Mouse (Mus musculus): Measurements from ENCODE around the gene Nek6. TPM values are rescaled to one million over a fixed set of nuclear protein-coding genes. Genes with fewer than 3 reads are reported as not detected.

Gene Nek6
- polyA plus RNA-seq (2016; fragmentation: Nextera tagmentation; extraction: Ambion mirVana) = 85.7 and 94.8 TPM in 2 replicates

- peak within 1 kb of the TSS; percentile 83 for H3K4me3 ChIP-seq
- H3K9me3 ChIP-seq (replicated peaks) = no peaks in the 10 kb centered on the region
- WGBS = under 1% methylated on average over 89 of the region's 90 CpGs
- peaks cover 32% of the 10 kb centered on the region for H3K4me1 ChIP-seq
- peak within 1 kb of the TSS; percentile 66; the same call in 1 of the 2 replicates for H3K27ac ChIP-seq
- H3K27me3 ChIP-seq = peaks cover 4% of the 10 kb centered on the region; the same call in 1 of the 2 replicates
- peak within 1 kb of the TSS; percentile 77 for H3K4me2 ChIP-seq (replicated peaks)
- peak; percentile 83 for ATAC-seq (ENCODE audit: low FRiP score)
- H3K9ac ChIP-seq = peak within 1 kb of the TSS; percentile 83
- H3K36me3 ChIP-seq = no peaks in the 10 kb centered on the region
Observed at GRCm38 (mm10) chr2:38511487-38512307, at the start of gene Nek6. Nek6 (plus strand) TSS chr2:38511643.

GRCm38 (mm10) chr2:38462323-38462722 is 49.1 kb upstream of the Nek6 start:
- no peak overlapping the region for H3K4me3 ChIP-seq
- ATAC-seq (ENCODE audit: low FRiP score) = no peak
- H3K27me3 ChIP-seq = no peaks in the 10 kb centered on the region
- no peaks in the 10 kb centered on the region for H3K36me3 ChIP-seq
- no peak overlapping the region for H3K4me2 ChIP-seq (replicated peaks)
- 84% methylated on average over 3 of the region's 3 CpGs for WGBS
- no peaks in the 10 kb centered on the region for H3K9me3 ChIP-seq (replicated peaks)
- no peaks in the 10 kb centered on the region; the same call in 1 of the 2 replicates for H3K4me1 ChIP-seq
- H3K9ac ChIP-seq = no peak overlapping the region
- H3K27ac ChIP-seq = no peak overlapping the region

GRCm38 (mm10) chr2:38468845-38469244 is 42.6 kb upstream of the Nek6 start:
- WGBS = 84% methylated on average over 4 of the region's 4 CpGs
- H3K9ac ChIP-seq = no peak overlapping the region
- H3K4me3 ChIP-seq = no peak overlapping the region
- H3K4me1 ChIP-seq = no peaks in the 10 kb centered on the region
- H3K9me3 ChIP-seq (replicated peaks) = no peaks in the 10 kb centered on the region
- no peak overlapping the region for H3K27ac ChIP-seq
- no peak overlapping the region for H3K4me2 ChIP-seq (replicated peaks)
- H3K27me3 ChIP-seq = no peaks in the 10 kb centered on the region
- no peaks in the 10 kb centered on the region for H3K36me3 ChIP-seq
- ATAC-seq (ENCODE audit: low FRiP score) = no peak

GRCm38 (mm10) chr2:38471745-38472144 is 39.7 kb upstream of the Nek6 start:
- Histone ChIP-seq H3K27me3 (no peaks in the 10 kb centered on the region), H3K4me2 (replicated peaks) (no peak overlapping the region), H3K9ac (no peak overlapping the region), H3K9me3 (replicated peaks) (no peaks in the 10 kb centered on the region), H3K4me3 (no peak overlapping the region), H3K36me3 (no peaks in the 10 kb centered on the region), H3K27ac (no peak overlapping the region), H3K4me1 (no peaks in the 10 kb centered on the region)
- WGBS = 85% methylated on average over 5 of the region's 5 CpGs
- ATAC-seq (ENCODE audit: low FRiP score) = no peak

GRCm38 (mm10) chr2:38472829-38473228 is 38.6 kb upstream of the Nek6 start:
- H3K9ac ChIP-seq = no peak overlapping the region

GRCm38 (mm10) chr2:38476871-38477496 is 34.5 kb upstream of the Nek6 start:
- H3K4me1 ChIP-seq = no peaks in the 10 kb centered on the region
- H3K27me3 ChIP-seq = no peaks in the 10 kb centered on the region
- no peak overlapping the region for H3K27ac ChIP-seq
- ATAC-seq (ENCODE audit: low FRiP score) = 0 out of 2 replicates have a peak, but pooled peaks have one; percentile 19
- 70% methylated on average over 9 of the region's 9 CpGs for WGBS
- no peaks in the 10 kb centered on the region for H3K36me3 ChIP-seq
- no peak overlapping the region for H3K9ac ChIP-seq
- H3K4me3 ChIP-seq = no peak overlapping the region
- H3K9me3 ChIP-seq (replicated peaks) = no peaks in the 10 kb centered on the region
- H3K4me2 ChIP-seq (replicated peaks) = no peak overlapping the region

More at GRCm38 (mm10) chr2:38472829-38473228, 38.6 kb upstream of the Nek6 start:
- H3K27ac ChIP-seq = no peak overlapping the region
- ATAC-seq (ENCODE audit: low FRiP score) = no peak
- no peak overlapping the region for H3K4me3 ChIP-seq
- H3K4me2 ChIP-seq (replicated peaks) = no peak overlapping the region
- H3K4me1 ChIP-seq = no peaks in the 10 kb centered on the region
- H3K36me3 ChIP-seq = no peaks in the 10 kb centered on the region
- no peaks in the 10 kb centered on the region for H3K9me3 ChIP-seq (replicated peaks)
- H3K27me3 ChIP-seq = no peaks in the 10 kb centered on the region

- no peak overlapping the region for H3K27ac ChIP-seq
- no peak overlapping the region for H3K4me3 ChIP-seq
- H3K4me2 ChIP-seq (replicated peaks) = no peak overlapping the region
- WGBS = 79% methylated on average over 9 of the region's 9 CpGs
- no peaks in the 10 kb centered on the region for H3K27me3 ChIP-seq
- no peaks in the 10 kb centered on the region for H3K9me3 ChIP-seq (replicated peaks)
- H3K9ac ChIP-seq = no peak overlapping the region
- no peaks in the 10 kb centered on the region for H3K36me3 ChIP-seq
- no peaks in the 10 kb centered on the region for H3K4me1 ChIP-seq
- 0 out of 2 replicates have a peak, but pooled peaks have one; percentile 48 for ATAC-seq (ENCODE audit: low FRiP score)
Observed at GRCm38 (mm10) chr2:38477497-38477873, 34.0 kb upstream of the Nek6 start.

GRCm38 (mm10) chr2:38478683-38479082 is 32.8 kb upstream of the Nek6 start:
- 93% methylated on average over 4 of the region's 4 CpGs for WGBS
- no peak for ATAC-seq (ENCODE audit: low FRiP score)

GRCm38 (mm10) chr2:38479541-38479940 is 31.9 kb upstream of the Nek6 start:
- 81% methylated on average over 3 of the region's 3 CpGs for WGBS
- Histone ChIP-seq H3K36me3 (no peaks in the 10 kb centered on the region), H3K9me3 (replicated peaks) (no peaks in the 10 kb centered on the region), H3K9ac (no peak overlapping the region), H3K4me1 (no peaks in the 10 kb centered on the region), H3K4me3 (no peak overlapping the region), H3K4me2 (replicated peaks) (no peak overlapping the region), H3K27me3 (no peaks in the 10 kb centered on the region), H3K27ac (no peak overlapping the region)
- ATAC-seq (ENCODE audit: low FRiP score) = no peak

More at GRCm38 (mm10) chr2:38478683-38479082, 32.8 kb upstream of the Nek6 start:
- H3K36me3 ChIP-seq = no peaks in the 10 kb centered on the region
- H3K4me3 ChIP-seq = no peak overlapping the region
- H3K27ac ChIP-seq = no peak overlapping the region
- no peak overlapping the region for H3K9ac ChIP-seq
- no peaks in the 10 kb centered on the region for H3K27me3 ChIP-seq
- H3K4me1 ChIP-seq = no peaks in the 10 kb centered on the region
- no peaks in the 10 kb centered on the region for H3K9me3 ChIP-seq (replicated peaks)
- H3K4me2 ChIP-seq (replicated peaks) = no peak overlapping the region

GRCm38 (mm10) chr2:38481166-38481778 is 30.2 kb upstream of the Nek6 start:
- WGBS = 78% methylated on average over 6 of the region's 6 CpGs
- ATAC-seq (ENCODE audit: low FRiP score) = no peak
- Histone ChIP-seq H3K4me3 (no peak overlapping the region), H3K27ac (no peak overlapping the region), H3K4me2 (replicated peaks) (no peak overlapping the region), H3K27me3 (no peaks in the 10 kb centered on the region), H3K36me3 (no peaks in the 10 kb centered on the region), H3K4me1 (no peaks in the 10 kb centered on the region), H3K9me3 (replicated peaks) (no peaks in the 10 kb centered on the region), H3K9ac (no peak overlapping the region)

GRCm38 (mm10) chr2:38482122-38482521 is 29.3 kb upstream of the Nek6 start:
- Histone ChIP-seq H3K27ac (no peak overlapping the region), H3K36me3 (no peaks in the 10 kb centered on the region), H3K4me3 (no peak overlapping the region), H3K4me1 (no peaks in the 10 kb centered on the region), H3K27me3 (no peaks in the 10 kb centered on the region), H3K9me3 (replicated peaks) (no peaks in the 10 kb centered on the region), H3K9ac (no peak overlapping the region), H3K4me2 (replicated peaks) (no peak overlapping the region)
- ATAC-seq (ENCODE audit: low FRiP score) = no peak
- 89% methylated on average over 3 of the region's 3 CpGs for WGBS

- no peak overlapping the region for H3K9ac ChIP-seq
- H3K27me3 ChIP-seq = no peaks in the 10 kb centered on the region
- H3K27ac ChIP-seq = no peak overlapping the region
- no peaks in the 10 kb centered on the region for H3K36me3 ChIP-seq
- ATAC-seq (ENCODE audit: low FRiP score) = no peak
- no peaks in the 10 kb centered on the region for H3K4me1 ChIP-seq
- 87% methylated on average over 7 of the region's 7 CpGs for WGBS
- H3K9me3 ChIP-seq (replicated peaks) = no peaks in the 10 kb centered on the region
- H3K4me3 ChIP-seq = no peak overlapping the region
- no peak overlapping the region for H3K4me2 ChIP-seq (replicated peaks)
Observed at GRCm38 (mm10) chr2:38483058-38483704, 28.3 kb upstream of the Nek6 start.

Data from hindbrain, embryonic 12.5 days (tissue).